Mouse (Mus musculus) myocyte (in vitro differentiated cells): Measurements from ENCODE around the gene Ankra2.
A peak's percentile ranks its signal among the peaks of the same experiment; 100 is the strongest.

Experiments used
- CEBPB ChIP-seq: IDR thresholded peaks from 2 replicates; pipeline ENCODE4 v1.6.1; 2011; ENCODE audit warnings: mild to moderate bottlenecking, moderate library complexity; ENCODE audit not compliant: poor library complexity, insufficient read depth, severe bottlenecking
- E2F4 ChIP-seq: IDR thresholded peaks from one replicate; pipeline ENCODE4 v1.6.1; 2011; ENCODE audit warnings: mild to moderate bottlenecking, control low read depth, moderate library complexity; ENCODE audit not compliant: insufficient read depth
- MAX ChIP-seq: IDR thresholded peaks from one replicate; pipeline ENCODE4 v1.6.1; 2011; ENCODE audit warnings: low read depth, mild to moderate bottlenecking, control low read depth
- MYOG ChIP-seq, 3 experiments: IDR thresholded peaks; one replicate each; pipeline ENCODE4 v1.6.1; 2011; ENCODE audit warnings: control low read depth in 2 of 3, low read depth in 2 of 3, mild to moderate bottlenecking in 2 of 3; ENCODE audit not compliant: insufficient read length in 2 of 3, control insufficient read depth in 1 of 3, insufficient read depth in 1 of 3
- POLR2A ChIP-seq: IDR thresholded peaks from one replicate; pipeline ENCODE4 v1.6.1; 2011; ENCODE audit warnings: low read depth, mild to moderate bottlenecking, control low read depth, moderate library complexity; ENCODE audit not compliant: insufficient read length
- POLR2AphosphoS2 ChIP-seq: IDR thresholded peaks from one replicate; pipeline ENCODE4 v1.6.1; 2011; ENCODE audit warnings: low read depth, control low read depth; ENCODE audit not compliant: insufficient read length
- TCF12 ChIP-seq: IDR thresholded peaks from one replicate; pipeline ENCODE4 v1.6.1; 2011; ENCODE audit warnings: mild to moderate bottlenecking, control low read depth; ENCODE audit not compliant: poor library complexity, insufficient read depth, severe bottlenecking
- TCF3 ChIP-seq: IDR thresholded peaks from one replicate; pipeline ENCODE4 v1.6.1; 2011; ENCODE audit warnings: low read depth, control low read depth; ENCODE audit not compliant: insufficient read length
- USF1 ChIP-seq: IDR thresholded peaks from one replicate; pipeline ENCODE4 v1.6.1; 2011; ENCODE audit warnings: low read depth, mild to moderate bottlenecking, control low read depth, moderate library complexity

DNA sequence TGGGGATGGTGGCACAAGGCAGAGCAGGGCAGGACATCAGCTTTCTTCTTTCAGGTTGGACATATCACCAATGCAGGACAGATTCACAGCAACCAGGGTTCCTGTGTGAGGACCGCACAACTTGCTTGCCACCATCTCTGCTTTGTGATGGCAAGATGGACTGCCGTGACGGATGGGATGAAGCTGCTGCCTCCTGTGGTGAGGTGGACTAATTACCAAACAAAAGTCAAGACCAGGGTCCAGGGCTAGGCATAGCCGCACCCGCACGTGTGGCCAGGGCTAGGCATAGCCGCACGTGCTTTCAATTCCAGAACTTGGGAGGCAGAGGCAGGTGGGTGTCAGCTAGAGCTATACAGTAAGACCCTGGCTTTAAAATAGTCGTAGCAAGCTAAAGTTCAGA is 42.4 kb downstream of the Ankra2 start:
- no peak for TF ChIP-seq POLR2A
- TF ChIP-seq CEBPB = no peak
- TF ChIP-seq MAX = no peak
- no peak for TF ChIP-seq USF1
- TF ChIP-seq MYOG (IDR thresholded peaks at IDR 0.05; ENCODE audit: control insufficient read depth in 1 of 3, insufficient read depth in 1 of 3, insufficient read length in 2 of 3, low read depth in 2 of 3) = no peak
- peak; percentile 61 for TF ChIP-seq POLR2AphosphoS2
- no peak for TF ChIP-seq TCF12
- TF ChIP-seq TCF3 = no peak
- no peak for TF ChIP-seq E2F4
